Mouse (Mus musculus) CD8-positive naive resting alpha-beta T cell, adult 2 months (primary cell): Measurements from ENCODE around the gene Polr2j.
"Not testable (repeated sequence)": the region's sequence is repeated elsewhere in the genome, so short reads cannot be mapped to it uniquely, and the experiment has no call there.

Source experiments
- DNase-seq, 2 experiments: peaks; one replicate each; pipeline ENCODE4 v3.0.0; 2022; ENCODE audit warnings: low read depth in 2 of 2, low spot score in 2 of 2

The Polr2j gene

GRCm38 (mm10) chr5:136104511-136104910 lies 11.9 kb upstream of the Polr2j start:
- DNase-seq, result peak; percentile 51 to 55

GRCm38 (mm10) chr5:136108486-136108885 lies 7.9 kb upstream of the Polr2j start:
- no peak for DNase-seq

- DNase-seq, result no peak
Observed at GRCm38 (mm10) chr5:136109042-136109441, 7.4 kb upstream of the Polr2j start.

- not testable (repeated sequence) for DNase-seq
Observed at GRCm38 (mm10) chr5:136113546-136113945, 2.9 kb upstream of the Polr2j start.

- DNase-seq, result no peak
Observed at GRCm38 (mm10) chr5:136116784-136117112, 317 bp downstream of the Polr2j start.

GRCm38 (mm10) chr5:136122165-136122564 lies 5.7 kb downstream of the Polr2j start:
- no peak for DNase-seq

GRCm38 (mm10) chr5:136135571-136136291 lies 19.3 kb downstream of the Polr2j start, which contains the start of the genes Lrwd1 and Alkbh4:
Lrwd1 (minus strand) TSS chr5:136136074.
Alkbh4 (plus strand) TSS chr5:136136146.
- DNase-seq, result peak; percentile 95 to 96

GRCm38 (mm10) chr5:136136292-136136990 lies 20.0 kb downstream of the Polr2j start:
- no peak for DNase-seq

- DNase-seq, result peak; percentile 64 to 76
Observed at GRCm38 (mm10) chr5:136137658-136138274, 21.3 kb downstream of the Polr2j start.

- DNase-seq, result no peak
Observed at GRCm38 (mm10) chr5:136139393-136139792, 23.0 kb downstream of the Polr2j start.

GRCm38 (mm10) chr5:136140057-136140482 lies 23.6 kb downstream of the Polr2j start:
- no peak for DNase-seq

- DNase-seq, result no peak
Observed at GRCm38 (mm10) chr5:136142746-136143145, 26.3 kb downstream of the Polr2j start.

- DNase-seq, result peak in 1 of 2 experiments; percentile 42
Observed at GRCm38 (mm10) chr5:136143161-136143755, 26.8 kb downstream of the Polr2j start.

GRCm38 (mm10) chr5:136144606-136145430 lies 28.4 kb downstream of the Polr2j start:
- DNase-seq, result no peak

- peak; percentile 67 to 74 for DNase-seq
Observed at GRCm38 (mm10) chr5:136146936-136147335, 30.5 kb downstream of the Polr2j start.

- no peak for DNase-seq
Observed at GRCm38 (mm10) chr5:136147704-136148103, 31.3 kb downstream of the Polr2j start.

GRCm38 (mm10) chr5:136149134-136149576 lies 32.7 kb downstream of the Polr2j start:
- peak in 1 of 2 experiments; percentile 58 for DNase-seq

GRCm38 (mm10) chr5:136152365-136152764 lies 35.9 kb downstream of the Polr2j start:
- DNase-seq, result no peak

- DNase-seq, result peak in 1 of 2 experiments; percentile 46
Observed at GRCm38 (mm10) chr5:136155399-136155798, 39.0 kb downstream of the Polr2j start.

GRCm38 (mm10) chr5:136160084-136160483 lies 43.7 kb downstream of the Polr2j start:
- not testable (repeated sequence) for DNase-seq
